Mouse (Mus musculus) intestine, embryonic 16.5 days (tissue): ENCODE data around the gene B4galnt3. TPM values are rescaled to one million over a fixed set of nuclear protein-coding genes. Genes with fewer than 3 reads are reported as not detected.

ENCODE experiments used
- ATAC-seq: fragments of 200-750 bp; cut with Nextera tagmentation; 2 replicates; pipeline ENCODE4 v1.8.0; 2017; ENCODE audit warnings: moderate TSS enrichment, moderate library complexity
- H3K27ac ChIP-seq: fragments of 300-500 bp; sonication (generic); 2 replicates; pipeline ENCODE4 v1.5.1; 2014; ENCODE audit warnings: mild to moderate bottlenecking, low read length
- H3K27me3 ChIP-seq: fragments of 300-500 bp; sonication (generic); replicated peaks from 2 replicates; pipeline ENCODE4 v1.6.1; 2014; ENCODE audit warnings: low read length, control low read depth, mixed read lengths; ENCODE audit not compliant: control insufficient read depth, insufficient read depth
- H3K36me3 ChIP-seq: fragments of 300-500 bp; sonication (generic); 2 replicates; pipeline ENCODE4 v1.6.1; 2014; ENCODE audit warnings: low read length, control low read depth; ENCODE audit not compliant: control insufficient read depth, insufficient read depth
- H3K4me1 ChIP-seq: fragments of 300-500 bp; sonication (generic); 2 replicates; pipeline ENCODE4 v1.6.1; 2014; ENCODE audit warnings: low read length, control low read depth, mixed read lengths; ENCODE audit not compliant: control insufficient read depth, insufficient read depth
- H3K4me2 ChIP-seq: fragments of 300-500 bp; sonication (generic); 2 replicates; pipeline ENCODE4 v1.6.1; 2014; ENCODE audit warnings: low read depth, low read length, control low read depth
- H3K4me3 ChIP-seq: fragments of 300-500 bp; sonication (generic); 2 replicates; pipeline ENCODE4 v1.5.1; 2014; ENCODE audit warnings: mild to moderate bottlenecking, low read length
- H3K9ac ChIP-seq: fragments of 300-500 bp; sonication (generic); 2 replicates; pipeline ENCODE4 v1.6.1; 2014; ENCODE audit warnings: low read depth, low read length
- H3K9me3 ChIP-seq: fragments of 300-500 bp; sonication (generic); 2 replicates; pipeline ENCODE4 v1.6.1; 2016; ENCODE audit warnings: low read length, control low read depth; ENCODE audit not compliant: control insufficient read depth
- WGBS: fragments of 180-500 bp; shearing (Covaris S2); extraction: QIAGEN DNeasy Blood & Tissue Kit; methylation state at CpG from one replicate; pipeline ENCODE4 v1.1.7; 2014; 5-methylcytosine and 5-hydroxymethylcytosine counted together
- polyA plus RNA-seq: library from polyadenylated mRNA; unstranded; fragments of >200 nt; fragmentation: Nextera tagmentation; extraction: Ambion mirVana; gene quantifications from 2 replicates; pipeline ENCODE4 v1.2.1, GENCODE M21; 2015

The B4galnt3 gene
- polyA plus RNA-seq, 1 experiment from 2014 or later = 1.1 TPM

GRCm38 (mm10) chr6:120187587-120188176 lies 106.7 kb downstream of the B4galnt3 start:
- WGBS = 29% methylated on average over 18 of the region's 18 CpGs
- Histone ChIP-seq H3K4me1 (peaks cover 5% of the 10 kb centered on the region), H3K36me3 (no peaks in the 10 kb centered on the region), H3K9me3 (no peaks in the 10 kb centered on the region), H3K9ac (no peak overlapping the region), H3K27ac (no peak overlapping the region), H3K4me3 (no peak overlapping the region), H3K27me3 (no peaks in the 10 kb centered on the region), H3K4me2 (peak overlapping the region; percentile 32)
- no peak for ATAC-seq

- H3K36me3 ChIP-seq = no peaks in the 10 kb centered on the region
- no peak overlapping the region for H3K9ac ChIP-seq
- 52% methylated on average over 3 of the region's 3 CpGs for WGBS
- H3K4me3 ChIP-seq = no peak overlapping the region
- no peak overlapping the region for H3K4me2 ChIP-seq
- H3K4me1 ChIP-seq = no peaks in the 10 kb centered on the region; the same call in none of the 2 replicates
- H3K27me3 ChIP-seq = no peaks in the 10 kb centered on the region
- no peak overlapping the region for H3K27ac ChIP-seq
- no peaks in the 10 kb centered on the region for H3K9me3 ChIP-seq
- ATAC-seq = no peak
Measured at GRCm38 (mm10) chr6:120186594-120186993, 107.8 kb downstream of the B4galnt3 start.

- H3K27me3 ChIP-seq = no peaks in the 10 kb centered on the region
- no peaks in the 10 kb centered on the region for H3K9me3 ChIP-seq
- H3K4me1 ChIP-seq = no peaks in the 10 kb centered on the region; the same call in none of the 2 replicates
- ATAC-seq = no peak
- WGBS = 61% methylated on average over 7 of the region's 7 CpGs
- no peak overlapping the region for H3K27ac ChIP-seq
- H3K36me3 ChIP-seq = no peaks in the 10 kb centered on the region
- no peak overlapping the region for H3K9ac ChIP-seq
- no peak overlapping the region for H3K4me3 ChIP-seq
- no peak overlapping the region for H3K4me2 ChIP-seq
Measured at GRCm38 (mm10) chr6:120185756-120186155, 108.6 kb downstream of the B4galnt3 start.

- Histone ChIP-seq H3K36me3 (no peaks in the 10 kb centered on the region), H3K9me3 (no peaks in the 10 kb centered on the region), H3K4me2 (no peak overlapping the region), H3K4me1 (no peaks in the 10 kb centered on the region; the same call in none of the 2 replicates), H3K27me3 (no peaks in the 10 kb centered on the region), H3K27ac (no peak overlapping the region), H3K9ac (no peak overlapping the region), H3K4me3 (no peak overlapping the region)
- no peak for ATAC-seq
- 90% methylated on average over 12 of the region's 12 CpGs for WGBS
Measured at GRCm38 (mm10) chr6:120185012-120185730, 109.2 kb downstream of the B4galnt3 start.

- H3K27ac ChIP-seq = no peak overlapping the region
- no peaks in the 10 kb centered on the region for H3K9me3 ChIP-seq
- no peak overlapping the region for H3K4me2 ChIP-seq
- H3K4me1 ChIP-seq = no peaks in the 10 kb centered on the region; the same call in none of the 2 replicates
- 90% methylated on average over 4 of the region's 4 CpGs for WGBS
- H3K4me3 ChIP-seq = no peak overlapping the region
- H3K27me3 ChIP-seq = no peaks in the 10 kb centered on the region
- no peaks in the 10 kb centered on the region for H3K36me3 ChIP-seq
- H3K9ac ChIP-seq = no peak overlapping the region
- ATAC-seq = no peak
Measured at GRCm38 (mm10) chr6:120183771-120184170, 110.6 kb downstream of the B4galnt3 start.

GRCm38 (mm10) chr6:120182160-120182559 lies 112.2 kb downstream of the B4galnt3 start:
- 83% methylated on average over 5 of the region's 5 CpGs for WGBS
- no peaks in the 10 kb centered on the region for H3K9me3 ChIP-seq
- no peaks in the 10 kb centered on the region; the same call in none of the 2 replicates for H3K4me1 ChIP-seq
- H3K27ac ChIP-seq = no peak overlapping the region
- no peaks in the 10 kb centered on the region for H3K36me3 ChIP-seq
- no peak overlapping the region for H3K4me2 ChIP-seq
- no peak overlapping the region for H3K9ac ChIP-seq
- H3K27me3 ChIP-seq = no peaks in the 10 kb centered on the region
- ATAC-seq = no peak
- H3K4me3 ChIP-seq = no peak overlapping the region

GRCm38 (mm10) chr6:120180492-120180891 lies 113.9 kb downstream of the B4galnt3 start:
- Histone ChIP-seq H3K9ac (no peak overlapping the region), H3K9me3 (no peaks in the 10 kb centered on the region), H3K36me3 (no peaks in the 10 kb centered on the region), H3K27ac (no peak overlapping the region), H3K4me3 (no peak overlapping the region), H3K4me1 (no peaks in the 10 kb centered on the region), H3K27me3 (no peaks in the 10 kb centered on the region), H3K4me2 (no peak overlapping the region)
- 78% methylated on average over 4 of the region's 4 CpGs for WGBS
- no peak for ATAC-seq

- Histone ChIP-seq H3K9me3 (no peaks in the 10 kb centered on the region), H3K27me3 (no peaks in the 10 kb centered on the region), H3K4me3 (no peak overlapping the region), H3K4me2 (no peak overlapping the region), H3K4me1 (peaks cover 1% of the 10 kb centered on the region; the same call in 1 of the 2 replicates), H3K9ac (no peak overlapping the region), H3K27ac (no peak overlapping the region), H3K36me3 (no peaks in the 10 kb centered on the region)
- 70% methylated on average over 8 of the region's 8 CpGs for WGBS
- no peak for ATAC-seq
Measured at GRCm38 (mm10) chr6:120179756-120180206, 114.6 kb downstream of the B4galnt3 start.

- Histone ChIP-seq H3K4me3 (no peak overlapping the region), H3K9ac (no peak overlapping the region), H3K4me2 (no peak overlapping the region), H3K9me3 (no peaks in the 10 kb centered on the region), H3K36me3 (no peaks in the 10 kb centered on the region), H3K4me1 (peaks cover 7% of the 10 kb centered on the region; the same call in 1 of the 2 replicates), H3K27ac (no peak overlapping the region), H3K27me3 (no peaks in the 10 kb centered on the region)
- 86% methylated on average over 6 of the region's 6 CpGs for WGBS
- ATAC-seq = no peak
Measured at GRCm38 (mm10) chr6:120179044-120179755, 115.2 kb downstream of the B4galnt3 start.
